Mouse (Mus musculus) C2C12 (cell line): ENCODE measurements around the gene Nenf.

Experiments
- CTCF ChIP-seq: IDR thresholded peaks from one replicate; pipeline ENCODE4 v1.5.1; 2011; ENCODE audit not compliant: control insufficient read depth, insufficient read depth, insufficient read length
- MAX ChIP-seq: IDR thresholded peaks from one replicate; pipeline ENCODE4 v1.6.1; 2011; ENCODE audit warnings: mild to moderate bottlenecking, control low read depth
- MYOG ChIP-seq: IDR thresholded peaks from one replicate; pipeline ENCODE4 v1.6.1; 2011; ENCODE audit not compliant: control insufficient read depth, insufficient read length; ENCODE audit errors: extremely low read depth

DNA sequence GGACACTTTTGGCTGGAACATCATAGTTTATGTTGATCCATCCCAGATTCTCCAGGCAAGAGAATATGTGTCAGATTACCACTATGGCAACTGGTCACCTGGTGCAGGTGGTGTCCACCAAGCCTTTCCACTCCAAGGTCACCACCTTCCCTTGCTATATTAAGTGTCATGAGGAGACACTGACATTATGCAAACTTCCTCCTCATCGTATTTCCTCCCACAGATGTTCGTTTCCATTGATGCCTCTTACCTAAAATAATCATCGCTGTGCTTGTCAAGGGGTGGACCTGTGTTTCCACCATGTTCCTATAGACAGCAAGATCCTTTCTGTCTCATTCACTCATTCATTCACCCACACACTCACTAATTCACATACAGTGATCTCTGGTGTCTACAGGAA lies 45.3 kb downstream of the Nenf start:
- TF ChIP-seq CTCF = no peak
- TF ChIP-seq MAX = no peak
- no peak for TF ChIP-seq MYOG
